Mouse (Mus musculus) CH12.LX (cell line): Measurements from ENCODE around the gene Zic5. TPM values are rescaled to one million over a fixed set of nuclear protein-coding genes. Genes with fewer than 3 reads are reported as not detected.

ENCODE experiments used
- DNase-seq: peaks from one replicate; pipeline ENCODE4 v3.0.0-alpha.2; 2013; ENCODE audit errors: extremely low read depth
- H3K27ac ChIP-seq: 2 replicates; pipeline ENCODE4 v1.5.1; 2012; ENCODE audit warnings: low read depth, mild to moderate bottlenecking, control low read depth, moderate library complexity; ENCODE audit not compliant: insufficient read depth
- H3K27me3 ChIP-seq: replicated peaks from 2 replicates; pipeline ENCODE3; 2012; ENCODE audit warnings: inconsistent platforms
- H3K36me3 ChIP-seq, 2 experiments: replicated peaks in 1 of 2; 2 replicates each; pipeline versions ENCODE3 to v1.6.1; 2012; ENCODE audit warnings: inconsistent platforms in 1 of 2, low read length in 1 of 2, mild to moderate bottlenecking in 1 of 2, mixed read lengths in 1 of 2, moderate library complexity in 1 of 2; ENCODE audit not compliant: control insufficient read depth in 1 of 2, insufficient read depth in 1 of 2
- H3K4me1 ChIP-seq, 2 experiments: 2 replicates each; pipeline ENCODE4 v1.6.1; 2012; ENCODE audit warnings: inconsistent platforms in 1 of 2, moderate library complexity in 1 of 2; ENCODE audit not compliant: insufficient read depth in 2 of 2, control insufficient read depth in 1 of 2
- H3K4me2 ChIP-seq: 2 replicates; pipeline ENCODE4 v1.6.1; 2012; ENCODE audit warnings: low read depth, mild to moderate bottlenecking, control low read depth; ENCODE audit not compliant: poor library complexity, insufficient read depth, severe bottlenecking
- H3K4me3 ChIP-seq, 3 experiments: fragments of 150-350 bp in 1 of 3; sonication (generic) in 1 of 3; replicated peaks in 1 of 3; 2 replicates each; pipeline versions ENCODE3 to v1.5.1; 2011 to 2012; ENCODE audit warnings: low read depth in 2 of 3, low read length in 2 of 3, mild to moderate bottlenecking in 2 of 3, moderate library complexity in 2 of 3, control low read depth in 1 of 3, improper control_type of control experiment in 1 of 3, inconsistent platforms in 1 of 3, mixed read lengths in 1 of 3; ENCODE audit not compliant: poor library complexity in 1 of 3
- H3K79me2 ChIP-seq: replicated peaks from 2 replicates; pipeline ENCODE4 v1.6.1; 2012; ENCODE audit warnings: mild to moderate bottlenecking, moderate library complexity; ENCODE audit not compliant: control insufficient read depth, poor library complexity, insufficient read depth, severe bottlenecking; ENCODE audit errors: extremely low read depth
- H3K9ac ChIP-seq: 2 replicates; pipeline ENCODE4 v1.6.1; 2012; ENCODE audit warnings: low read depth, mild to moderate bottlenecking, control low read depth, moderate library complexity; ENCODE audit not compliant: insufficient read depth
- H3K9me3 ChIP-seq: replicated peaks from 2 replicates; pipeline ENCODE3; 2012; ENCODE audit warnings: low read length, inconsistent platforms, mixed read lengths
- BHLHE40 ChIP-seq: IDR thresholded peaks from 2 replicates; pipeline ENCODE4 v1.6.1; 2011; ENCODE audit warnings: mild to moderate bottlenecking, low read depth, low read length, improper control_type of control experiment
- EP300 ChIP-seq: IDR thresholded peaks from 2 replicates; pipeline ENCODE4 v1.6.1; 2011; ENCODE audit warnings: low read length, improper control_type of control experiment
- ETS1 ChIP-seq: conservative IDR thresholded peaks from 2 replicates; pipeline ENCODE4 v1.6.1; 2012; ENCODE audit warnings: low read depth, mild to moderate bottlenecking, inconsistent platforms, low read length, improper control_type of control experiment, moderate library complexity
- IRF4 ChIP-seq: IDR thresholded peaks from 2 replicates; pipeline ENCODE4 v1.6.1; 2014; ENCODE audit warnings: low read depth, mild to moderate bottlenecking, inconsistent platforms, low read length, improper control_type of control experiment
- JUND ChIP-seq: conservative IDR thresholded peaks from 2 replicates; pipeline ENCODE4 v1.6.1; 2011; ENCODE audit warnings: low read depth, low read length, improper control_type of control experiment
- KAT2A ChIP-seq: IDR thresholded peaks from 2 replicates; pipeline ENCODE4 v1.6.1; 2012; ENCODE audit warnings: low read length, improper control_type of control experiment, inconsistent platforms; ENCODE audit not compliant: insufficient replicate concordance
- MAFK ChIP-seq: IDR thresholded peaks from 2 replicates; pipeline ENCODE4 v1.6.1; 2011; ENCODE audit warnings: low read length, improper control_type of control experiment; ENCODE audit not compliant: insufficient replicate concordance
- MEF2A ChIP-seq: IDR thresholded peaks from 2 replicates; pipeline ENCODE4 v1.6.1; 2014; ENCODE audit warnings: low read depth, mild to moderate bottlenecking, inconsistent platforms, low read length, improper control_type of control experiment, borderline replicate concordance
- MXI1 ChIP-seq: IDR thresholded peaks from 2 replicates; pipeline ENCODE4 v1.6.1; 2011; ENCODE audit warnings: mild to moderate bottlenecking, low read depth, low read length, improper control_type of control experiment
- MYC ChIP-seq: IDR thresholded peaks from 2 replicates; pipeline ENCODE4 v1.6.1; 2011; ENCODE audit warnings: low read depth, mild to moderate bottlenecking, improper control_type of control experiment, low read length
- NRF1 ChIP-seq: IDR thresholded peaks from 2 replicates; pipeline ENCODE4 v1.6.1; 2014; ENCODE audit warnings: low read depth, mild to moderate bottlenecking, inconsistent platforms, low read length, improper control_type of control experiment, moderate library complexity
- PAX5 ChIP-seq: IDR thresholded peaks from 2 replicates; pipeline ENCODE4 v1.6.1; 2012; ENCODE audit warnings: low read length, inconsistent platforms, mixed read lengths
- POLR2A ChIP-seq: IDR thresholded peaks from 2 replicates; pipeline ENCODE4 v1.6.1; 2011; ENCODE audit warnings: low read depth, mild to moderate bottlenecking, improper control_type of control experiment, low read length
- RAD21 ChIP-seq: IDR thresholded peaks from 2 replicates; pipeline ENCODE4 v1.6.1; 2011; ENCODE audit warnings: low read depth, mild to moderate bottlenecking, low read length, improper control_type of control experiment, moderate library complexity
- SIN3A ChIP-seq: IDR thresholded peaks from 2 replicates; pipeline ENCODE4 v1.6.1; 2012; ENCODE audit warnings: low read length, improper control_type of control experiment, inconsistent platforms
- SMC3 ChIP-seq: IDR thresholded peaks from 2 replicates; pipeline ENCODE4 v1.6.1; 2011; ENCODE audit warnings: low read depth, low read length, improper control_type of control experiment
- TCF12 ChIP-seq: IDR thresholded peaks from 2 replicates; pipeline ENCODE4 v1.6.1; 2014; ENCODE audit warnings: low read depth, mild to moderate bottlenecking, inconsistent platforms, low read length, improper control_type of control experiment
- USF1 ChIP-seq: IDR thresholded peaks from 2 replicates; pipeline ENCODE4 v1.6.1; 2014; ENCODE audit warnings: low read depth, mild to moderate bottlenecking, inconsistent platforms, low read length, improper control_type of control experiment
- USF2 ChIP-seq: conservative IDR thresholded peaks from 2 replicates; pipeline ENCODE4 v1.6.1; 2011; ENCODE audit warnings: low read depth, low read length, improper control_type of control experiment
- ZC3H11A ChIP-seq: IDR thresholded peaks from 2 replicates; pipeline ENCODE4 v1.6.1; 2012; ENCODE audit warnings: low read depth, mild to moderate bottlenecking, inconsistent platforms, low read length, improper control_type of control experiment
- ZKSCAN1 ChIP-seq: IDR thresholded peaks from 2 replicates; pipeline ENCODE4 v1.6.1; 2012; ENCODE audit warnings: low read depth, inconsistent platforms, low read length, improper control_type of control experiment, borderline replicate concordance
- ZMIZ1 ChIP-seq: IDR thresholded peaks from 2 replicates; pipeline ENCODE4 v1.6.1; 2012; ENCODE audit warnings: low read depth, mild to moderate bottlenecking, inconsistent platforms, low read length, improper control_type of control experiment
- ZNF384 ChIP-seq: IDR thresholded peaks from 2 replicates; pipeline ENCODE4 v1.6.1; 2012; ENCODE audit warnings: low read depth, low read length, improper control_type of control experiment, inconsistent platforms
- dilution Hi-C: fragments of 300-500 bp; cut with MboI; formaldehyde crosslinking; loops from 2 replicates; pipeline ENCODE4 v1.14.3; 2020; ENCODE audit warnings: low sequenced_read_pairs; ENCODE audit not compliant: extremely low pct_unique_long_range_greater_than_20kb, extremely low pct_ligation_motif_present
- in situ Hi-C: fragments of 300-500 bp; cut with MboI; formaldehyde crosslinking; loops from 3 replicates; pipeline ENCODE4 v1.14.3; 2019; ENCODE audit warnings: low sequenced_read_pairs, low pct_ligation_motif_present, low pct_unique_long_range_greater_than_20kb, mixed read lengths
- polyA plus RNA-seq: library from polyadenylated mRNA; unstranded; fragments of >175 nt; gene quantifications from 2 replicates; pipeline ENCODE4 v1.2.1, GENCODE M21; 2012; ENCODE audit warnings: low read depth; ENCODE audit not compliant: insufficient read length
- total RNA-seq, 2 experiments: library from RNA; depleted of rRNA; stranded (reverse); fragments of 300-350 nt in 1 of 2; fragments of >200 nt in 1 of 2; gene quantifications; 2 replicates each; pipeline ENCODE4 v1.2.3; 2012 to 2014

Gene Zic5
- total and polyA plus RNA-seq, 3 experiments, result 1.3 to 9.1 (median 1.5) TPM

DNA sequence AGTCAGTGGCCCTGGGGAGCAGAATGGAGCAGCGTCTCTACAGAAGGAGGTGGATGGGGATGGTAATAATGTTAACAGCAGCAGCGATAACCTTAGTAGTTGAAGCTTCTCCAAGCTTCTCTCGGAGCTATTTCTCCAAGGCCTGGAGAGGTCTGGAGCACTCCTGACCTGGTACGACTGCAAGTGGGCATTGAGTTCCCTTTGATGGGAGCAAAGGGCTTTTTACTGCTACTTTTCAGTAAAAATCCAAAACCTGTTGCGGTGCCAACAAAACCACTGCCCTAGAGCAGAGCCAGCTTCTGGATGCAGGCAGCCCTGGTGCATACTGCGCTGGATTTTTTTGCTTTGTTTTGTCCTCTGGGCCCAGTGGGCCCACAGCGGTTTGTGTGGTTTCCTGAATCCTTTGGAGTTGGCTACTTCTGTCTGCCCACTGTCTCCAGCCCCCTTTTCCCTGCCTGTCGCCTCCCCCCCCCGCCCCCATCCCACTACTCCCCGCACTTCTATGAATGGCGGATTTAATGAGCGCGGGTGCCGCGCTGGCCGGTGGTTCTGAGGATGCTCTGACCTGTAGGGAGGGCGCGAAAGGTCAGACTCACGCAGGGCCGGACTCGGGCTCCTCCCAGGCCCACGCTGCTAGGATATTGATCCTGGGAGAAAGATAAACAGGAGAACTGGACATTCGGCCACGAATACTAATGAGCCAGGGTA is 19.5 kb upstream of the Zic5 start:
- Histone ChIP-seq H3K27me3 (no peaks in the 10 kb centered on the region), H3K4me3 (no peak overlapping the region), H3K4me2 (0 out of 2 replicates have a peak overlapping the region, but pooled peaks have one; percentile 67), H3K4me1 (peaks cover 4 to 26% of the 10 kb centered on the region in 2 experiments; a peak in 2 of 4 replicates), H3K79me2 (no peaks in the 10 kb centered on the region), H3K9me3 (no peaks in the 10 kb centered on the region), H3K27ac (no peak overlapping the region), H3K36me3 (no peaks in the 10 kb centered on the region), H3K9ac (no peak overlapping the region)
- TF ChIP-seq PAX5 (no peak), ETS1 (no peak), KAT2A (no peak), IRF4 (no peak), BHLHE40 (no peak), MAFK (no peak), USF1 (no peak), MXI1 (no peak), MYC (no peak), EP300 (no peak), JUND (no peak)
- dilution Hi-C loops, result no loop called here
- no peak for DNase-seq
- in situ Hi-C loops, result no loop called here

- H3K9ac ChIP-seq, result no peak overlapping the region
Observed at GRCm38 (mm10) chr14:122484458-122484843, 19.0 kb upstream of the Zic5 start.

More at GRCm38 (mm10) chr14:122484458-122484843, 19.0 kb upstream of the Zic5 start:
- dilution Hi-C loops, result no loop called here
- DNase-seq, result no peak
- no peak overlapping the region for H3K27ac ChIP-seq
- TF ChIP-seq RAD21, result no peak
- no peak for TF ChIP-seq USF1
- no peak for TF ChIP-seq POLR2A
- no peak for TF ChIP-seq ZMIZ1
- TF ChIP-seq MEF2A, result no peak
- no peak for TF ChIP-seq ZKSCAN1
- TF ChIP-seq ZNF384, result no peak
- TF ChIP-seq MXI1, result no peak
- no peak for TF ChIP-seq ZC3H11A
- TF ChIP-seq TCF12, result no peak
- TF ChIP-seq KAT2A, result no peak
- no peak for TF ChIP-seq SIN3A
- TF ChIP-seq EP300, result no peak
- no peak for TF ChIP-seq BHLHE40
- TF ChIP-seq MYC, result no peak
- TF ChIP-seq NRF1, result no peak
- TF ChIP-seq ETS1, result no peak
- TF ChIP-seq USF2, result no peak
- TF ChIP-seq SMC3, result no peak
- no peak overlapping the region for H3K4me3 ChIP-seq
- H3K27me3 ChIP-seq, result no peaks in the 10 kb centered on the region
- peaks cover 4 to 26% of the 10 kb centered on the region in 2 experiments; a peak in 2 of 4 replicates for H3K4me1 ChIP-seq
- in situ Hi-C loops, result no loop called here
- no peaks in the 10 kb centered on the region for H3K36me3 ChIP-seq
- no peaks in the 10 kb centered on the region for H3K9me3 ChIP-seq
- no peak overlapping the region for H3K4me2 ChIP-seq
- H3K79me2 ChIP-seq, result no peaks in the 10 kb centered on the region
